Mouse (Mus musculus) liver, embryonic 13.5 days (tissue): Measurements from ENCODE around the gene Atp1a1. TPM values are rescaled to one million over a fixed set of nuclear protein-coding genes. Genes with fewer than 3 reads are reported as not detected.

Experiments
- ATAC-seq: fragments of 200-750 bp; cut with Nextera tagmentation; 2 replicates; pipeline ENCODE4 v1.8.0; 2017; ENCODE audit warnings: low read depth, mild to moderate bottlenecking, moderate number of reproducible peaks, moderate library complexity
- DNase-seq: peaks from one replicate; pipeline ENCODE4 v3.0.0; 2022
- H3K27ac ChIP-seq: fragments of 300-500 bp; sonication (generic); 2 replicates; pipeline ENCODE4 v1.5.1; 2015; ENCODE audit warnings: moderate library complexity, mild to moderate bottlenecking, inconsistent platforms
- H3K27me3 ChIP-seq: fragments of 300-500 bp; sonication (generic); 2 replicates; pipeline ENCODE4 v1.6.1; 2015; ENCODE audit warnings: mild to moderate bottlenecking, inconsistent platforms
- H3K36me3 ChIP-seq: fragments of 300-500 bp; sonication (generic); 2 replicates; pipeline ENCODE4 v1.6.1; 2015; ENCODE audit warnings: mild to moderate bottlenecking, inconsistent platforms
- H3K4me1 ChIP-seq: fragments of 300-500 bp; sonication (generic); replicated peaks from 2 replicates; pipeline ENCODE4 v1.6.1; 2015; ENCODE audit warnings: inconsistent platforms
- H3K4me2 ChIP-seq: fragments of 300-500 bp; sonication (generic); 2 replicates; pipeline ENCODE4 v1.6.1; 2015; ENCODE audit warnings: inconsistent platforms, mild to moderate bottlenecking, moderate library complexity
- H3K4me3 ChIP-seq: fragments of 300-500 bp; sonication (generic); replicated peaks from 2 replicates; pipeline ENCODE4 v1.5.1; 2015; ENCODE audit warnings: mild to moderate bottlenecking, inconsistent platforms
- H3K9ac ChIP-seq: fragments of 300-500 bp; sonication (generic); 2 replicates; pipeline ENCODE4 v1.6.1; 2015; ENCODE audit warnings: mild to moderate bottlenecking, inconsistent platforms
- H3K9me3 ChIP-seq: fragments of 300-500 bp; sonication (generic); replicated peaks from 2 replicates; pipeline ENCODE4 v1.6.1; 2016; ENCODE audit warnings: inconsistent platforms
- WGBS: fragments of 180-500 bp; shearing (Covaris S2); methylation state at CpG from one replicate; pipeline ENCODE4 v1.1.7; 2015; ENCODE audit not compliant: insufficient replicate concordance; 5-methylcytosine and 5-hydroxymethylcytosine counted together
- polyA plus RNA-seq: library from polyadenylated mRNA; unstranded; fragments of >200 nt; fragmentation: Nextera tagmentation; extraction: Ambion mirVana; gene quantifications from 2 replicates; pipeline ENCODE4 v1.2.1, GENCODE M21; 2015

The Atp1a1 gene
- 40.1 and 46.8 TPM in 2 replicates for polyA plus RNA-seq

DNA sequence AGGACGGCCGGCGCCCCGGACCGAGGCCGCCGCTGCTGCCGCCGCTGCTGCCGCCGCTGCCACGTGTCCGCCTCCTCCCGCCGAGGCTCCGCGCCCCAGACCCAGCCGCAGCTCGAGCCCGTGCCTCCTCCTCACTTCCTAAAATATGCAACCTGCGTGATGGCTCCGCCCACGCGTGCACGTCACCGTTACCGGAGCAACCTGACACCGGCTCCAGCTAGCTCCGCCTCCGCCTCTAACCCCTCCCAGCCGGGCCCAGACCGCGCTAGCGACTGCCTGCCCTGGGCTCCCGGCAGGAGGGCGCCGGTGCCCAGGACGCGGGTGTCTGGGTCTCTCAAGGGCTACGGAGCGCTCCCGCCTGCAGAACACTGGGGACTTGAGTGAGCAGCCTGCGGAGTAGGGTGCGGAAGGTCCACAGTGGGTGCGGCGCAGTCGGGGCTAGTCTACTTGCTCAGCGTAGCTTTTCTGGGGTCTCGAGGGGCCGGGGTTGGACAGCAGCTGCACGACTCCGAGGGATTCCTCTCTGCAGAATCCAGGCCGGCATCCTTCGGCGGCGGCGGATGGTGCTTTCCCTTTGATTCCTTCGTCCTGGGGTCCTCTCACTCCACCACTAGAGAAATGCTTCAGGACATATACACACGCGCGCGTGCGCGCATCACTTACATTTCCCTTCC, at the start of gene Atp1a1:
Gene Atp1a1, minus strand, starts transcription at position 135 of the 674 bp plus-strand sequence.
- ATAC-seq: peak; percentile 92
- H3K9ac ChIP-seq: peak within 1 kb of the TSS; percentile 96
- H3K4me3 ChIP-seq: peak within 1 kb of the TSS; percentile 95
- peaks cover 25% of the 10 kb centered on the region for H3K27me3 ChIP-seq
- H3K4me2 ChIP-seq: peak within 1 kb of the TSS; percentile 99
- DNase-seq: peak; percentile 98
- H3K36me3 ChIP-seq: no peaks in the 10 kb centered on the region
- WGBS: under 1% methylated on average over 64 of the region's 64 CpGs
- H3K27ac ChIP-seq: peak within 1 kb of the TSS; percentile 96
- H3K4me1 ChIP-seq: peaks cover 54% of the 10 kb centered on the region
- no peaks in the 10 kb centered on the region for H3K9me3 ChIP-seq

- Histone ChIP-seq H3K9me3 (no peaks in the 10 kb centered on the region), H3K4me3 (no peak overlapping the region), H3K4me1 (no peaks in the 10 kb centered on the region), H3K36me3 (no peaks in the 10 kb centered on the region), H3K4me2 (no peak overlapping the region), H3K9ac (no peak overlapping the region), H3K27me3 (no peaks in the 10 kb centered on the region), H3K27ac (no peak overlapping the region)
- ATAC-seq (no peak), DNase-seq (no peak)
- WGBS: 64% methylated on average over 7 of the region's 7 CpGs
Measured at GRCm38 (mm10) chr3:101653446-101653845, 49.0 kb upstream of the Atp1a1 start.

DNA sequence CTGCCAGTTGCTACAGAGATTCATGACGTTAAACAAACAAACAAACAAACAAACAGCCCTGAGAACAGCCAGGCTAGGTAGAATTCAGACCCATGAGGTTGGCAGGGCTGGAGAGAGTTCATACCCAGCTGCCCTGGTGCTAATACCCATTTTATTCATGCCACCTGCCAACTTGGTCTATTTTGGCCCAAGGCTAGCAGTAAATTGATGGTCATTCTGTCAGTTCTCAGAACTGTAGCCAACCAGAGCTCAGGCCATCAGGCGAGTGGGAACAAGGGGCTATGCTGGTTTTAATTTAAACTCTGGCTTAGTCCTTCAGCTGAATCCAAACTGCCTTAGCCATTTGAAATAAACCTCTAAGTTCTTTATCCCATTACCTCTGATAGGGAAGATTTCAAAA, 48.5 kb upstream of the Atp1a1 start:
- WGBS: 57% methylated on average over 2 of the region's 2 CpGs
- no peaks in the 10 kb centered on the region for H3K27me3 ChIP-seq
- no peak overlapping the region for H3K4me3 ChIP-seq
- no peaks in the 10 kb centered on the region for H3K9me3 ChIP-seq
- H3K4me2 ChIP-seq: no peak overlapping the region
- H3K9ac ChIP-seq: no peak overlapping the region
- H3K27ac ChIP-seq: no peak overlapping the region
- no peak for ATAC-seq
- H3K36me3 ChIP-seq: no peaks in the 10 kb centered on the region
- DNase-seq: no peak
- no peaks in the 10 kb centered on the region for H3K4me1 ChIP-seq

DNA sequence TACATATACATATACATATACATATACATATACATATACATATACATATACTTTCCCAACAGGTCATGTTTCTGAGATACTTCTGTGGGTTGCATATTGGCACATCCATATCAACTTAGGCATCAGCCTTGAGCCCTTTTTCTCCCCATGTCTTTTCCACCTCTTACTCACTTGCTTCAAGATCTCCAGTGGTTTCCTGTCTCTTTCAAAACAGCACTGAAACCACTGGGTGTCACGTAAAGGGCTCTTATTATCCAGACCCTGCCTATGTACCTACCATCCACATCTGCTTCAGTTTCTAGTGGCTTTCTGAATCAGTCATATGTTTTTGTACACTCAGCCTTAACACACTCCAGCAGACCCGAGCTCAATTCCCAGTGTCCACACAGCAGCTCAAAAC, 45.8 kb upstream of the Atp1a1 start:
- no peak for DNase-seq
- H3K4me2 ChIP-seq: no peak overlapping the region
- no peak overlapping the region for H3K9ac ChIP-seq
- H3K4me3 ChIP-seq: no peak overlapping the region
- no peaks in the 10 kb centered on the region for H3K9me3 ChIP-seq
- no peaks in the 10 kb centered on the region for H3K4me1 ChIP-seq
- H3K36me3 ChIP-seq: no peaks in the 10 kb centered on the region
- no peaks in the 10 kb centered on the region for H3K27me3 ChIP-seq
- 50% methylated on average over 2 of the region's 2 CpGs for WGBS
- no peak for ATAC-seq
- no peak overlapping the region for H3K27ac ChIP-seq

- Histone ChIP-seq H3K4me3 (no peak overlapping the region), H3K4me2 (no peak overlapping the region), H3K9me3 (no peaks in the 10 kb centered on the region), H3K36me3 (no peaks in the 10 kb centered on the region), H3K4me1 (no peaks in the 10 kb centered on the region), H3K27me3 (no peaks in the 10 kb centered on the region), H3K9ac (no peak overlapping the region), H3K27ac (no peak overlapping the region)
- ATAC-seq (no peak), DNase-seq (no peak)
- 42% methylated on average over 2 of the region's 2 CpGs for WGBS
Measured at GRCm38 (mm10) chr3:101649271-101649670, 44.8 kb upstream of the Atp1a1 start.

DNA sequence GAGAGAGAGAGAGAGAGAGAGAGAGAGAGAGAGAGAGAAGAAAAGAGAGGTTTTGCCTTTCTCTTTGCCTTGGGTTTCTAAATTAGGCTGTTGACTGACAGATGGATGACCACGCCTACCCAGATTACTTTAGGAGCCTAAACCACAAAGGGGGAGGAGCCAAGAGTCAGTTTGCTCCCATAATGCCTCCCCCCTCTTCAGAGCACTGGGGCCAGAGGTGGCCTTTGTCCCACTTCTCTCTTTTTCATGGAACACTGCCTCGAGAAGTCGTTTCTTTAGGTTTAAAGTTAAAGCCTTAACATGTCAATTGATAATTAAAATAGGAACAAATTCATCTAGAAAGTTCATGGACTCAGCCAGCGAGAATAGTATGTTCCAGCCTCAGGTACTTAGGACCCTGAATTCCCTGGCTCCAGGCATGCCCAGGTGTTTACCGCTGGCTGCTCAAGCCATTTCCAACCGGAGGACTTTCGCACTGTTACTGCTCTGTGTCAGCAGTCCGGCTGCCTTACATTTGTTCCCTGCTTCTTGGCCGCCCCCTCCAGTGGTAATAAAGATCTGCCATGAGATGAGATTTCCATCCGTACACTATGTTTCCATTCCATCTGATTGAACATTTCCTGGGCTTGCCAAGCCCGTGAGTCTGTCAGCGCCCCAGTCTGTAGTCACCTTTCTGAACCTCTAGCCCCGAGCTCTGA, 43.8 kb upstream of the Atp1a1 start:
- no peaks in the 10 kb centered on the region for H3K36me3 ChIP-seq
- H3K9ac ChIP-seq: no peak overlapping the region
- H3K27me3 ChIP-seq: no peaks in the 10 kb centered on the region
- no peak overlapping the region for H3K27ac ChIP-seq
- H3K4me2 ChIP-seq: no peak overlapping the region
- no peak overlapping the region for H3K4me3 ChIP-seq
- no peak for ATAC-seq
- H3K4me1 ChIP-seq: no peaks in the 10 kb centered on the region
- DNase-seq: no peak
- H3K9me3 ChIP-seq: no peaks in the 10 kb centered on the region
- WGBS: 56% methylated on average over 13 of the region's 13 CpGs

DNA sequence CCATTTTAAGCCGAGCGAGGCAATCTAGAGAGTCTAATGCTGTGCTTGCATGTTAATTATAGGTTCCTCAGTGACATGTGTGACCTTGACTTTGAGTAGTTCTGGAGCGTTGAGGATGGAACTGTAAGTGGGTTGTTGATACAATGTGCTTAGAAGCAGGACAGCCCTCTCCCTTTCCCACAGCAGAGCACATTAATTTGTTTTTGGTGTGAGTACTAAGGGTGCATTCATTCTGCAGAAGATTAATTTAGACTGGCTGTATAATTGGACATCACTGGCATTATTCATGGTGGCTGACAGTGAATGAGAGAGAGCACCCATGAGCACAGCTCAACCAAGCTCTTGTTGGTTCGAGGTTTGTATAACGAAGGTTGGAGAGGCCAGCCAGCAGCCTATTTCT, 42.3 kb upstream of the Atp1a1 start:
- no peak overlapping the region for H3K27ac ChIP-seq
- H3K36me3 ChIP-seq: no peaks in the 10 kb centered on the region
- H3K4me1 ChIP-seq: no peaks in the 10 kb centered on the region
- H3K4me3 ChIP-seq: no peak overlapping the region
- H3K27me3 ChIP-seq: no peaks in the 10 kb centered on the region
- ATAC-seq (no peak), DNase-seq (no peak)
- no peak overlapping the region for H3K9ac ChIP-seq
- no peaks in the 10 kb centered on the region for H3K9me3 ChIP-seq
- no peak overlapping the region for H3K4me2 ChIP-seq
- 68% methylated on average over 5 of the region's 5 CpGs for WGBS

- no peak for DNase-seq
- H3K9ac ChIP-seq: no peak overlapping the region
- no peak overlapping the region for H3K27ac ChIP-seq
- H3K4me2 ChIP-seq: no peak overlapping the region
- no peak for ATAC-seq
- WGBS: 54% methylated on average over 1 of the region's 1 CpGs
- H3K36me3 ChIP-seq: no peaks in the 10 kb centered on the region
- H3K9me3 ChIP-seq: no peaks in the 10 kb centered on the region
- no peaks in the 10 kb centered on the region for H3K27me3 ChIP-seq
- H3K4me3 ChIP-seq: no peak overlapping the region
- no peaks in the 10 kb centered on the region for H3K4me1 ChIP-seq
Measured at GRCm38 (mm10) chr3:101645569-101646106, 41.2 kb upstream of the Atp1a1 start.

GRCm38 (mm10) chr3:101644062-101644802, 39.7 kb upstream of the Atp1a1 start:
- WGBS: 29% methylated on average over 4 of the region's 4 CpGs
- H3K4me1 ChIP-seq: no peaks in the 10 kb centered on the region
- DNase-seq (no peak), ATAC-seq (no peak)
- no peak overlapping the region for H3K9ac ChIP-seq
- no peaks in the 10 kb centered on the region for H3K9me3 ChIP-seq
- no peak overlapping the region for H3K27ac ChIP-seq
- no peaks in the 10 kb centered on the region for H3K27me3 ChIP-seq
- H3K36me3 ChIP-seq: no peaks in the 10 kb centered on the region
- no peak overlapping the region for H3K4me3 ChIP-seq
- H3K4me2 ChIP-seq: no peak overlapping the region

- no peaks in the 10 kb centered on the region for H3K9me3 ChIP-seq
- H3K4me3 ChIP-seq: no peak overlapping the region
- no peak overlapping the region for H3K4me2 ChIP-seq
- no peaks in the 10 kb centered on the region for H3K27me3 ChIP-seq
- H3K36me3 ChIP-seq: no peaks in the 10 kb centered on the region
- no peak overlapping the region for H3K27ac ChIP-seq
- DNase-seq (no peak), ATAC-seq (no peak)
- no peaks in the 10 kb centered on the region for H3K4me1 ChIP-seq
- 49% methylated on average over 2 of the region's 2 CpGs for WGBS
- no peak overlapping the region for H3K9ac ChIP-seq
Measured at GRCm38 (mm10) chr3:101643264-101643663, 38.8 kb upstream of the Atp1a1 start.

DNA sequence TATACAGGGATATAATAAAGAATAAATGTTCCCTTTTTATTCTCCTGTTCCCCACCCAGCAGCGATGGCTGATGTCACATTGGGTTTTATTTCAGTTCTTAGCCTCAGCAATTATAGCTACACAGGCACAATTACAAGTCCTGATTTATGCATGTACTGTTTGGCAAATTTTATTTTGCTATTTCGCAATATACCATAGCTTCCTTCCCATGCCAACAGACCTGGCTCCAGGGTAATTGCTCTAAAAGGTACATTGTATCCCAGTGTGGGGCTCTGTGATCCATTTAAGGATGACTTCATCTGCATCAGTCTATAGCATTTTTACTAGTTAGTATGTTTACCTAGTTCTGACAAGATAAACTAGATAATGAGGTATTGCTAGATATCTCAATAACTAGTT, 33.7 kb upstream of the Atp1a1 start:
- no peak overlapping the region for H3K4me2 ChIP-seq
- H3K4me3 ChIP-seq: no peak overlapping the region
- H3K27me3 ChIP-seq: no peaks in the 10 kb centered on the region
- DNase-seq (no peak), ATAC-seq (no peak)
- no peak overlapping the region for H3K9ac ChIP-seq
- WGBS: 69% methylated on average over 2 of the region's 2 CpGs
- H3K27ac ChIP-seq: no peak overlapping the region
- no peaks in the 10 kb centered on the region for H3K4me1 ChIP-seq
- no peaks in the 10 kb centered on the region for H3K9me3 ChIP-seq
- no peaks in the 10 kb centered on the region for H3K36me3 ChIP-seq
